Mouse (Mus musculus) mesoderm, embryonic 11.5 days (tissue): ENCODE results near the gene Otos.

Source experiments
- DNase-seq: peaks from one replicate; pipeline ENCODE4 v3.0.0-alpha.2; 2012; ENCODE audit warnings: low read depth, low spot score

Gene Otos

GRCm38 (mm10) chr1:92648673-92649072 is at the start of gene Otos:
Otos (minus strand) TSS chr1:92648841.
- peak; percentile 87 for DNase-seq

DNA sequence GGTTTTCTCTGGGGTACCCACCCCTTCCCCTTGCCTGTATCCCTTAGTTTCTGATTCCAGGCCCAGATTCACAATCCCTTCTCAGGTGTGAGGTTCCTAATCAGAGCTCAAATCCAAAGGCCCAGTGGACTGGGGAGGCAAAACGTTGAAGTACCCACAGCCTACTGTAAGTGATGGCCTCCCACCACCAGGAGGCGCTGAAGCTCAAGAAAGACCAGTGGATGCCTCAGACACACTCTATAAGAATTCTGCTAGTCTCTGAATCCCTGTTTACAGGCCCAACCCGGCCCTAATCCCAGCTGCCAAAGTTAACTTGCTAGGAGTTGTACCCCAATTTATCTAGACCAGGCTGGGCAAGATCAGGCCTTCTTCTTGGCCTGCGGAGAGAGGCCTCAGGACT is 48.2 kb upstream of the Otos start:
- DNase-seq, result peak; percentile 82

- DNase-seq, result no peak
These were observed 47.1 kb upstream of the Otos start for GRCm38 (mm10) chr1:92695751-92696150.

DNA sequence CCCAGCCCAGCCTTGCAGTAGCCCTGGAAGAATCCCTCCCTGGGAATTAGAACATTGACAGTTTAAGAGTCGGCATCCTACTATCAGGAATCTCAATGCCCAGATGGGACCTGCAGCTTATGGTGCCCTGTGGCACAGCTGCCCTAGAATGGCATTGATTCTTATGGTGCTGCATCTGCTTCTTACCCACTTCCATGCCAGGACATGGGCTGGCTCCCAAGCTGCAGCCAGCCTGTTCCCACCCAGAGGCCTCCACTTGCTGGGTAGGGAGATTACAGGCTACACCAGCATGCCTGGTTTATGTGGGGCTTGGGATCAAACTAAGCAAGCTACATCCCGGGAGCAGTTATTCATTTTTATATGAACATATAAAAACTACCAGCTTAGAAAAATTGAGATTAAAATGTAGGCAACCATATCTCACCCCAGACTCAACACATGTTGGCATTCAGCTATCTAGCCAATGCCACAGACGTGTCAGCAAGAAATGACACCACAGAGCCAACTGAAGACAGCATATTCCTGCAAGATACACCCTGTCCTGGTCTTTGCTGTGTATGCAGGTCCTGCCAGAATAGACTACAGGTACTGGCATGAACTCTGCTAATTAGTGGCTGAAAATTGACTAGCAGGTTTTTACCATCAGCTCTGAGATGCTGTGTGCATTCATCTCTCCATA is 42.7 kb upstream of the Otos start:
- no peak for DNase-seq

DNA sequence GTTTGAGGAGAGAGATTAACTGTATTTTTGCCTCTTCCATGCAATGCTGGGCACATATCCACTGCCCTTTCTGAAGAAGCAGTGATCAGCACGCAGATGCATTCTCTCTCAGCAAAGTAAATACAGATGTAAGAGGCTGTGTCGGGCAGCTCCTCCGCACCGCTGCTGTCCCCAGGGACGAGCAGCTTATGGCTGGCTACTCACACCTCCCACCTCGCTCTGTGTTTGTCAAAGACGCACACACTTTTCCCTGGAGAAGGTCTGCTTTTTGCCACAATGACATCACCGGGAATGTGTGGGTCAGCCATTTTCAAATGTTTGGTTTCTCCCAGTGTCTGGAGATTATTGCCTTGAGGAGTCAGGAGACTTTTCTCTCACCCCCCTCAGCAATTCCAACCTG is 38.4 kb upstream of the Otos start:
- peak; percentile 68 for DNase-seq

DNA sequence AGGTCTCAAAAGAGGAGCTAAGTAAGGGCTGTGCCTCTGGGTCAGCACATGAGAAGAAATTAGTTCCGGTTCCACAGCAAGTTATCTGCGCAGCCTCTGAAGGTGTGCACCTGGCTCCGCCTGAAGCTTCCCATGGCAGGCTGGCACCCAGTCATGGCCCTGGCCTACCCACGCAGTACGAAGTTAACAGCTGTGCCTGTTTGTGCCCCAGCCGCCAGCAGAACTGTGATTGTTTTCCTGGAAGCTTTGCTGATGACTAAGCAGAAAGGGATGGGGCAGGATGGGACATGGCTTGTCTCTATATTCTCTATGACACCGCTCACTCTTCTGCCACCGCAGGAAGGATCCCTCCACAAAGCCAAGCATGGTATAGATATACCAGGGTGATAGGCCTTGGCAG is 34.5 kb upstream of the Otos start:
- DNase-seq, result no peak

GRCm38 (mm10) chr1:92680668-92681603 is 32.3 kb upstream of the Otos start:
- peak; percentile 76 for DNase-seq

GRCm38 (mm10) chr1:92678757-92679156 is 30.1 kb upstream of the Otos start:
- no peak for DNase-seq

GRCm38 (mm10) chr1:92676676-92676975 is 28.0 kb upstream of the Otos start:
- DNase-seq, result no peak

- DNase-seq, result no peak
These were observed 27.5 kb upstream of the Otos start for GRCm38 (mm10) chr1:92675932-92676675.

DNA sequence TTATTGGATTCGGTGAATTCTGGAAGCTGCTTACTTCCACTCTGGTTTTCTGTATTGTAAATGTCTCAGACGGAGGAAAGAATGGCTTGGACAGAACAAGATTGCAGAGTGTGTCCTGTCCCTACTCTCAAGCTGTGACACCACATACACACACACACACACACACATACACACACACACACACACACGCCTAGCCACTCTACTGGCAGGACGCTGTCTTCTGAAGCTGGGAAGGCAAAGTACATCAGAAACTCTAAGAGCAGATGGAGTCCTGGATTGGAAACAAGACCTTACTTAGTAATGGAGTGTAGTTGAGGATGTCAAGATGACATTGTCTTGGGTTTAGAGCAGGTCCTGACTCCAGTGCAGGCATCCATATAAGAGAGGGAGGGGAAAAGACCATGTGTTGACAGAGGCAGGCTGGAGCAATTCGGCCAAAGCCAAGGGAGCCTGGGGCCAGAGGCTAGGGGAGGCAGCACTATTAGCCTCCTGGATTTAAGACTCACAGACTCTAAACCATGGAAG is 24.7 kb upstream of the Otos start:
- DNase-seq, result no peak

- no peak for DNase-seq
These were observed 22.7 kb upstream of the Otos start for GRCm38 (mm10) chr1:92671326-92671725.

- DNase-seq, result no peak
These were observed 20.8 kb upstream of the Otos start for GRCm38 (mm10) chr1:92669430-92669829.

- DNase-seq, result no peak
These were observed 18.5 kb upstream of the Otos start for GRCm38 (mm10) chr1:92667106-92667505.

DNA sequence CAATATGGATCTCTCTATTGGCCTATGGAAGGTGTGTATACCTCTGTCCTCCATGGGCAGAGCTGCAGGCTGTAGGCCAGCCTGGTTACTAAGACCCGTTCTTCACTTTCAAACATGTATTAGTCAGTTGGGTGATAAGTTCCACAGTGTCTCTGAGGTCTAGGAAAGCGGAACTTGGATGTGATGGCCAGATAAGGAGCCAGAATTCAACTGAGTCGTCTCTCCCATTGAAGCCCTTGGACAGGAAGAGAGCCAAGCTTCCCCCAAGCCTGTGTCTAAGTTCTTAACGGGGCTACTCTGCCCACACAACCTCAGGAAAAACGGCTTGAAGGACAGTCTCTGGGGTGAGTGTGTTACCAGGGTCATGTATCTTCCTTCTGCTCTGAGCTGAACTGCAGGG is 10.8 kb upstream of the Otos start:
- no peak for DNase-seq

- peak; percentile 32 for DNase-seq
These were observed 8.6 kb upstream of the Otos start for GRCm38 (mm10) chr1:92657025-92657820.

DNA sequence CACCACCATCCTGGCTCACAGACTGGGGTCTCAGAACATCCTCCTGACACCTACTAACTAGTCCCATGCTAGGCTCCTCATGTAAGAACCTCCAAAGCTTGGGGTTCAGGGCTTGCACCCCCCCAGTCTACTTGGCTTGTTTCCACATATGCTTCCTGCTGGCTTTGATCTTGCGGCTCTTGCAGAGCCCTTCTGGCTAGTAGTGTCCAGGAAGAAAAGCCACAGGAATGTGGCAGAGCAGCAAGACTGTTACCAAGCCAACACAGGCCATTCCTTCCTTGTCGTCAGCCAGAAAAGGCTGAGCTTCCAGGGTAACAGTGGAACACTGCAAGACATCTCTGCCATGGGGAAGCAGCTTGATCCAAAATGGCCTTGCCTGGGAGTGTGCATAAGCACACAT is 6.0 kb upstream of the Otos start:
- DNase-seq, result no peak

DNA sequence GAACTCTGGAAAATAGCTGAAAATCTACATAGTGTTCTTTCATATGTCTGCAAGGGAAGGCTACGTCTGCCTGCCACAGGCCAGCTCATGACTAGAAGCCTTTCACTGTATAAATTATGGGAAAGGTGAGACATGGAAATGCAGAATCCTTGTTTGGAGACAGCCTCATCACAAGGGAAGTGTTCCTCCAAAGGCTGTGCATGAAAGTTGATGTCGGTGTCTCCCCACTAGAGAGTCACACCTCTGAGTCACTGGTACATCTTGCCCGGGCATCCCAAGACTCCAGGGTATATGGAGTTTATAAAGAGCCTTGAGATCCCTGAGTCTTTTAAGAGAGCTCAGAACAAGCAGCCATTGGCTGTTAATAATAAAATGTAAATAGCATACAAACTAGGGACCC is 4.5 kb upstream of the Otos start:
- no peak for DNase-seq

GRCm38 (mm10) chr1:92651467-92651866 is 2.8 kb upstream of the Otos start:
- DNase-seq, result no peak

GRCm38 (mm10) chr1:92648197-92648596 is 444 bp downstream of the Otos start:
- DNase-seq, result no peak

GRCm38 (mm10) chr1:92647752-92648151 is 889 bp downstream of the Otos start:
- DNase-seq, result peak; percentile 87
